Mouse (Mus musculus) 3134 (cell line): ENCODE results near the gene Cd200r3.

Experiments
- DNase-seq: peaks from one replicate; pipeline ENCODE4 v3.0.0-alpha.2; 2011; ENCODE audit warnings: low spot score; ENCODE audit not compliant: insufficient read length; ENCODE audit errors: extremely low read depth

Gene Cd200r3

DNA sequence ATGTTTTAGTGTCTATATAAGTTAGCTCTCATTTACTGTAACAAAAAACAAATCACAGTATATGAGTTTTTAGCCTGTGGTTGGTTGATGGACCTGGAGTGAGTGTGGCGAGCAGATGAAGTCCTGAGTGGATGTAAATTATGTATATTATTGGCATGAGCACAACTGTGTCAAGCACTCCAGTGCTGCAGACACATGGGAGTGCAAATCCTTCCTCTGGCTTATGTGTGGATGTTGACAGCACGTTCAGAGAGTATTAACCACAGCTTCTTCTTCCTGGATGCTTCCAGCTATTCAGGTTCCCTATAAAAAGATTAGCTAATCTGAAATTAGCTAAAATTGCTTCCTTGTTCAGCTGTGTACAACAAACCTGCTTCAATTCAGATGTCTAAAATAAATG lies 42.6 kb downstream of the Cd200r3 start:
- no peak for DNase-seq

DNA sequence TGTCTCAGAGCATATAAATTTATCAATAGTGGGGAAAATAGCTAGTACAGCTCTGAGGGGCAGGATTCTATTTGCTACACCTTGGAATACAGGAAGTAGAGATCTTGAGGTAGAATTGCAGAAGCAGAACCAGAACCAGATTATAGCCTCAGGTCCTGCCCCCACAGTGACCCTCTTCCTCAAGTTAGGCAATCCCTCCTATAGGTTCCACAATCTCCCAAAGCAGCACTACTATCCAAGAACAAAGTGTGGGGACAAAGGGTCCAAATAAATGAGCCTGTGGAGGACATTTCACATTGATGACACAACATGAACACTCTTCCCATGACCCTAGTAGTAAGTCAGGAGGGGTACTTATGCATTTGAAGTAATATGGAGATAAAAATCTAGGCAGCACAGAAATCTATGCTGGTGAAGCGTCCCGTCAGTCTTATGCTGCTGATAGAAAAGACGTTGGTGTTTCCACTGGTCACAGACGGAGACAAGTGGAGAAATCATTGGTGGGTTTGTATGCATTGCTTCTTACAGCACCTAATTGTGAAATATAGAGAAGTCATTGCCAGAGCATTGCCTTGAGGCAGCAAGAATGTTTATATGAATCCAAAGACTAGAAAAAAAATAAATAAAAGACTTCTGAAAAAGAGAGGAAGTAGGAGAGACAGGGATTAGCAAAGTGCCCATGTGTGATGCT lies 45.3 kb downstream of the Cd200r3 start:
- no peak for DNase-seq

DNA sequence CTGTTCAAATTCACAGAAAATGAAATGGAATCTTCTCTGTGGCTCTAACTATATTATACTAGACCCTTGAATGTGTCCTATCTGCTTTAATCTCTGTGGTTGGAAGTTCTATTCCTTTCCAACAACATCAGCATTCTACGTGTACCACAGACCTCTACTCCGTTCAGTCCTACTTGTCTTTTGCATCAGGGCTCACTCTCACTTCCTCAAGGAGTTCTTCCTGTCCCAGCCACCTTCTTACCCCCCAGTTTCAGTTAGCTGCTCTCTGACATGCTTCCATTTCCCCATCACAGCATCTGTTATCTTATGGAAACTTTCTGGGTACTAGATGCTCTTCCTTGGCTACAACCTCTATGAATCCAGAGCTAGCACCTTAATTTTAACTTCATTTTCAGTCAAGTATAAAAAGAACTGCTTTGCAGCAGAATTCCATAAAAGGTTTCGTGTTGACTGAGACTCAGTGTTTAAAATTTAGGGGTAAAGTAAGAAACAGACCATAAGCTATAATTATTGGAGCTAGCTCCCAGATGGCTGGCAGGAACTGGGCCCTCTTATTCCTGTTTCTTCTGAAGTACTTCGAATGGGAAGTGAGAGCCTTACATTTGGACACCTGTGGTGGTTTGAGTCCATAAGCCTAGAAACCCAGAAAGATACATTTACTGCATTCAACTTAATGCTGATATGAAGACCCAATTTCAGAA lies 50.0 kb downstream of the Cd200r3 start:
- DNase-seq: no peak

DNA sequence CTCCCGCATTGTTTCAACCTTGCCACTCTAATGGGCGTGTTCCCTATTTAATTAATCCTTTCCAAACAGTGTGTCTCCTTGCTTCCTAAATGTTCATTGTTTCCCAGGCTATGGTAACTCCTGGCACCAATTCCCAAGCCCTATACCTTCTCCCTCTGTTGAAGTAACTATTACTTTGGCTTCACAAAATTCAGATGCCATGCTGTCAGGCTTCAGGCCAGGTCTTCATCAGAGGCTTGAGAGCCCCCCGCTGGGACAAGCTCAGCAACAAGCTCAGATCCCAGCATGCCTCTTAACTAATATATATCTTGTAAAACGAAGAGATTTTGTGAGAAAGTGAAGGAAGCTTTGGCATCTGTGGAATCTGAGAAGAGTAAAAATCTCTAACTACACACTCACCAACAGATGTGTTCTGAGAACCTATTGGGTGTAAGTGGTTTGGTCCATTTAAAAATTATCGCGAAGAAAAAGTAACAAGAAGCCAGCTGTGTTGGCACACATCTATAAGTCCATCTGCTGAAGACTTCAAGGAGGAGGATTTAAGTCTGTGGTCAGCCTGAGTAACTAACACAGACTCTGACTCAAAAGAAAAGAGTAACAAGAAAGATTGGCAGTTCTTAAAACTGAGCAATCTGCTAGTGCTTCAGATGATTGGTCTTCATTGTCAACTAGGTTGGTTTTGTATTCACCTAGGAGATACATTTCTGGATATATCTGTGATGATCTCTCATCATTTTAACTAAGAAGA lies 50.9 kb downstream of the Cd200r3 start:
- no peak for DNase-seq

DNA sequence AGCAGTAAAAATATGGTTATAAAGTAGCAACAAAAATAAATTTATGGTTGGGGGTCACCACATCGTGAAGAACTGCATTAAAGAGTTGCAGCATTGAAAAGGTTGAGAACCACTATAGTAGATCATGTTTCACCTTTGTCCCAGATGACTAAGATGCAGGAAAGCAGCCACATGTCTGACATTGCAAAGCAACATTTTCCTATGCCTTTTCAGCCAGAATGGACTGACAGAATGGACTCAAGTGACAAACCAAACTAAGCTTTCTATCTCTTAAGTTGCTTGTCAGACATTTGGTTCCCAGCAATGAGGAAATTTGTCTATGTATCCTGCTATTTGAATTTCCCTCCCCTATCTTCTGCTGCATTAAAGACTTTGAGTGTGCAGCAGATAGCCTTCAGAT lies 51.6 kb downstream of the Cd200r3 start:
- DNase-seq: no peak

DNA sequence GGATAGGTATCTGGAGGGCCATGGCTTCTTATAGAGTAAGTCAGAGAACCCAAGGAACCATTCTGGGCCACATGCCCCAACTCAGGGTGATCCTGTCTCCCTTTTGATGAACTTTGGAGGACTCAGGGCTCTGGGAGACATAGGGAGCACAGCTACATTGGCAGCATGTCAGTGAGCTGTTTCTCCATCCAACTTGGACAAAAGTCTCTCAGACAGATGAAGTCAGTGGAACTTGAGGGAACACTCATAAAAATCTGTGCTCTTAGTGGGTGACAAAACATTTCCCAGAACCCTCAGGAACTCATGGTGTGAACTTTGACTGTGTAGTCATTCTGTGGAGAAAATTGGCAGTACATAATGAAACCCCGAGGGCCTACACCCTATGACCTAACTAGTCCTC lies 53.2 kb downstream of the Cd200r3 start:
- no peak for DNase-seq

DNA sequence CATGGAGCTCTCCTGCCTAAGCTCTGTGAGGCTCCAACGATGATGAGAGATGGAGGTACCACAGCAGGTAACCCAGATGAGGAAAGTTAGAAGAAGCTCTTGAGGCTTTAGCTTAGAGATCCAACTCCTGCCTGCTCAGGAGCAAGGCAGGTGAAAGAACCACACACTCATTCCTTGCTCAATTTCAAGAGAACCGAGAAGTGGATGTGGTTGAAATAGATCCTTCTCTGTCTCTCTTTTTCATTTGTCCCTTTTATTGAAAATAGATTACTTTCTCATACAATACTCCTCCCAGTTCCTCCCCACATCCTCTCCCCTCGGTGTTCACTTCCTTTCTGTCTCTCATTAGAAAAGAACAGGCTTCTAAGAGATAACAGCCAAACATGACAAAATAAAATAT lies 56.1 kb downstream of the Cd200r3 start:
- no peak for DNase-seq

DNA sequence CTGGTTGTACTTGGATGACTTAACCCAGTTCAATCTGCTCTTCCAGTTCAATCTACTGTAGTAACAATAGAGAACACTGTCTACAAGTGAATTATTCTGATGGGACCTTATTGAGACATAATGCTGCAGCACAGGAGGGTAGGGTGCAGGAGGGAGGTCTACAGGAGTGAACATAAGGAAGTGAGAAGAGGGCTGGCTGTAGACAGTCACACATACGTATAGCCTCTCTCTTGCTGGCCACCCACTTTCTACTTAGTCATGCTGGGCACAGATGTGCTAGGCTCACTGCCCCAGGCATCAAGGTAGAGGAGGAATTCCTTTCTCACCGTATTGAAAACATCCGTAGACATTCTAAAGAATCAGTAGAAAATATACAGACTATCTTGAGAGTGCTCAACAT lies 61.0 kb downstream of the Cd200r3 start:
- DNase-seq: no peak

DNA sequence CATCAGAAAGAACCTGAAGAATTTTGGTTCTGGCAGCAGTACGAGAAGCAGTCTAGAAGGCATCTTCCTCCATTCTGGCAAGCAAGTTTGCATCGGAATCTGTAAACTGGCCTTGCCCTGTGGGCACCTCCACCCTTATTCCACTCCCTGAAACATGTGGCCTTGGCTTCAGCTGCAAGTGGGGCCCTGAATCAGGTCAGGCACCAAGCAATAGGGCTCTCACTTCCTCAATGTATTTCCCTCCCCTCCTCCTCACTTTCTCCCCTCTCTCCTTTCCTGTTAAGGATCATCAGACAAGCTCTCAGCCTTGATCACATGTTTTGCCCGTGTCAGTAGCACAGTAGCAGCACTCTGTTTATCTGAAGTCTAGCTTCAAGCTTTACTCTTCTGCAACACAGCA lies 61.8 kb downstream of the Cd200r3 start:
- DNase-seq: no peak

DNA sequence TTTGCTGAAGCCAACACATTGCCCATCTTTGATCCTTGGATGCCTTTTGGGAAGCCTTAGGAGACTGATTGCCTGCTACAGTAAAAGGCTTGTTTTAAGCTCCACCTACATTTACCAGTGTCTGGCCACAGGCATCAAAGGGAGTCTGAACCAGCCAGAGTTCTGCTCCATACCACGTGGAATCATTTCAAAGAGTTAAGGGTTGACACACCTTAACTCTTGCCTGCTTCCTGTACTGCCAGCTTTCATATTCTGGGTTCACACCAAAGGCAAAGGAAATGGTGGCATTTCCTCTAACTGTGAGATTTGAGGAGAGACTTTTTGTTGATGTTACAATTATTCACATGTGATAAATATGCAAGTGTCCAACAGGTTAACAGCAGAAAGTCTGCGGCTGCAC lies 63.5 kb downstream of the Cd200r3 start:
- no peak for DNase-seq

DNA sequence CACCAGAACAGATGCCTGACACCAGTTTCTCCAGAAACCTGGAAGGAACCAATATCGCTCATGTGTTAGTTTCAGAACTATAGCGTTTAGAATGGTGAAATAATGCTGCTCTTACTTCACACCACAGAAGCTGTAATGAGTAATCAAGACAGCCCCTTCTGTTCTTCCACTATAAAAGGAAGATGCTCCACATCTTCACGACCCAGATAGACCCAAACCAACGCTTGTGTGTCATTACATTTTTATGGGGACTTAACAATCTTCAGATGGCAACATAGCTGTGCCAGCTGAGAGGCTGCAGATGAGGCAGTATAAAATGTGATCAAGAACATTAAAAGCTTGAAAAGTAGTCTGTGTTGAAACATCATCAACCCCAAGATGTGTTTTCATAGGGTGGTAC lies 64.3 kb downstream of the Cd200r3 start:
- no peak for DNase-seq

DNA sequence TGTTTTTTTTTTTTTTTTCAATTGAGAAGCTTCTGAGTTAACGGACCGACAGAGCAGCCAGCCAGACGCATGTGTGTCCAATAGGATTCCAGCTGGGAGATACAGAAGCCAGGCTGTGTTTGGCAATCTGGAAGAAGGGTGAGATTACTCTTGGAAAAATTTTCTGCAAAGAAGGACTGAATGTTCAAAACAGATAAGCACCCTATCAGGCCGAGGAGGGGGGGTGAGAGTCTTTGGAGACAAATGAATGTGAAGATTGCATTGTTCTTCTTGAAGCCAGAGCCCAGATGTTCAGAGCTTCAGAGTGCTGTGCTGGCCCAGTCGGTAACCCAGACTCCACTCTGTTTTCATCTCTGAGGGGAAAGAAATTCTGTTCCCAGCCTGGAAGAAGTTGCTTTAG lies 66.2 kb downstream of the Cd200r3 start:
- DNase-seq: no peak

DNA sequence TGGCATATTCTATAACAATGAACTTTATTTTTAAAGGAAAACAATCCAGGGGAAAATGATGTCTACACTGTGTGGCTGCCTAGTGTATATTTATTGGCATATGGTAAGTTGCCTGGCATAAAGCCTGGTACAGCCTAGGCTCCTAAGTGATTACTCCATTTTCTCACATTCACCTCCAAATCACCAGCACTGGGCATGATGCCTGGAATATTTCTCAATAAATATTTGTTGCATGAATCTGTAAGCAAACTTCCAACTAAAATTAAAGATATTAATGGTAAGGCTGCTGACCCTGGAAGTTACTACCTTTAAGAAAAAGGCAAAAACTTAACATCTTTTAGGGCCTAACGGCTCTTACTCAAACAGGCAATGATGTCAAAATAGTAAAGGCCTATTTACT lies 72.1 kb downstream of the Cd200r3 start:
- peak; percentile 50 for DNase-seq

DNA sequence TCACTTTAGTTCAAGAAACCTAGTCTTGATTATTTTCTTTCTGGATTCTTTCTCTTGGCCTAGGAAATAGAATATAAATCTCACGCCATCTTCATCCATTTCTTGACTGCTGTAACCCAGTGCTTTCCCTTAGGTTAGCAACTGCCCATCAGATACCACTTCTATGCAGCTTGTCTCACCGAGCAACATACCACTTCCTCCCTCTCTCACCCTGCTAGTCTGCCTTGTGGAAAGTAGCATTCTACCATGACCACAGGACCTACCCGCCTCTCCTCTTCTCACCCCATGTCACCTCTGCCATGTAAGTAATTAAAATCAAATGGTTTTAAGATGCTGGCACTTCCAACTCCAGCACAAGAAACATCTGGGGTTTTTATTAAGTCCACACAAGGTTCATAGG lies 73.0 kb downstream of the Cd200r3 start:
- peak; percentile 10 for DNase-seq

DNA sequence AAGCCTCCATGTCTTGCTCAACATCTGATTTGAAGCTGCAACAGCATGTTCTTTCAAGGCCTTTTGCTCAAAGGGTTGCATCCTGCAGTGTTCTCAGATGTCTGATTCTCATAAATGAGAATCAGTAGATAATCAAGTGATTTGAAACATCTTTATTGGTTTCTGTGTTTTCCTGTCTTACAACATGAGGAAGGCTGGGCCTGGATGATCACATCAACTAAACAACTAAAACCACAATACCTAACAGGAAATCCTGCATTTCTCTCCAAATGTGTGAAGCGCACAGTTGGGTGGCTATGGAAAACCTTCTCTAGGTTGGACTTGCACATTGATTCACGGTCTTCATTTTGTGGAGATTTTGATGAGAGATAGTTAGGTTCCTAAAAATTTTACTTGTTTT lies 75.4 kb downstream of the Cd200r3 start:
- DNase-seq: no peak

DNA sequence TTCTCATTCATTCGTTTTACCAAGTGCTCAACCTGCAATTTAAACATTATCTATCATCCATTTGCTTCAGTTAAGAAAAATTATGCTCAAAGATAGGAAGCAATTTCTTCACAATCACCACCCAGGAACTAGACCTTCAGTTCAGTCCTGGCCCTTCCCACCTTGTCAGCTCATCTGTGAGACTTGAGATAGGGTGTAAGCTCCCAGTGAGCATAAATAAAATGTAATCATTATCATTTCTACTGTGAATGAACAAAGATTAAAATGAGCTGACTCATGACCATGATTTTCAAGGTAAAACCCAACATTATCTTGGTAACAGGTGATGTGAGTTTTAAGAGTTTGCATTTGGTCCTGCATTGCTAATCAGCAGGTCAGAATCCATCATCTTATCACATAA lies 76.6 kb downstream of the Cd200r3 start:
- DNase-seq: no peak

DNA sequence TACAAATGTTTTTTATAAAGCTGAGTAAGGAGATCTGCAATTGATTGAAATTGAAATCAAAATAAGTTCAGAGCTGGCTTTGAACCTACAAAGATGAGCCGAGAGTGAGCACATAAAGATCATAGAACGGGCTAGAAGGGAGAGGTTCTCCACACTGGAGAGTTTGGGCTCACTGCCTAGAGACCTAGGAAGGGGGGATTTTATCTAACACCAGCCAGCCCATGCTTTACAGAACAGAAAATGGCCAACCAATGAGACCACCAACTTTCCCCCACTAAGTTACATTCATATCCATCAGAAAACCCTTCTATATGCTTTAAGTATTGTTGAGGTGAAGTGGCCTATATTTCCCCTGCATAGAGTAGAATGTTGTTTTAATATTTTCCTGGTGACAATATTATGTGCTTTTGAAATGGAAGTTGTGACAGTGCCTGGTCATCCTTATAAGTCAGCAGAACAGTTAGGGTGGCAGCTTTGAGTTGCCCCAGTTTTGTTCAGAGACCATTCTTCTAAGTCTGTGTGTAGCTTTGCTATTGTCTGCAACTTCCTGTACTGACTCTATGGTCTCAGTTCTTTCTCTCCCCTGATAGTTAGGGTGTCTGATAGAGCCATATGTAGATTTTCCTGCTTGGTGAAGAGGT lies 77.3 kb downstream of the Cd200r3 start:
- no peak for DNase-seq

DNA sequence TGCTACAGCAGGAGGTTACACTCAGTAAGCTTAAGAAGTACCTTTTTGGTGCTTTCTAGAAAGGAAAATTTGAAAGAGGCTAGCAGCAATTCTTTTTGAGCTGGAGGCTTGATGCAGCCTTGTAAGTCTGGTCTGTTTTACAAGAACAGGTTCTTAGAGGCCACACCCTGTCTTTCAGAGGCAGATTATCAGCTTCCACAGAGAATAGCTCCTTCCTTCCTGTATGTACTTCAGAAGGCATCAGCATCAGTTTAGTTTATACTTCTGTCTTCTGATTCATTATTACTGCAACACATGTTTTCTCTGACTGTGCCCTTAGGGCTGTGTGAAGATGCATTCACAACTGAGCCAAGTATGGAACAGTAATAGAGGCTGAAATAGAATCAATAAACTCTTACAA lies 78.0 kb downstream of the Cd200r3 start:
- DNase-seq: no peak

DNA sequence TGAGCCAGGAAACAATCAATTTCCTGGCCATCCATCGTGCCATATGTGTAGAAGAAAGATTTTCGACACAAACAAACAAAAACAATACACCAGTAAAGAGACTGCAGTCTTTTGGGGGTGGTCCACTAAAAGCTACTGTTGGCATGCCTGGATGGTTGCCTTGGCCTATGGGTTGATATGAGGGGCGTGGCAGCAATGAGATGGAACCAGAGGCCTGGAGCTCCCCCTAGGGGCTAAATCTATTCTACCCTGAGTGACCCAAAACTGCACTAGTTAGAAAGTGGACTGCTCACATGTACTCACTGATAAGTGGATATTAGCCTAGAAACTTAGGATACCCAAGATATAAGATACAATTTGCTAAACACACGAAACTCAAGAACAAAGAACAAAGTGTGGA lies 80.4 kb downstream of the Cd200r3 start:
- no peak for DNase-seq

DNA sequence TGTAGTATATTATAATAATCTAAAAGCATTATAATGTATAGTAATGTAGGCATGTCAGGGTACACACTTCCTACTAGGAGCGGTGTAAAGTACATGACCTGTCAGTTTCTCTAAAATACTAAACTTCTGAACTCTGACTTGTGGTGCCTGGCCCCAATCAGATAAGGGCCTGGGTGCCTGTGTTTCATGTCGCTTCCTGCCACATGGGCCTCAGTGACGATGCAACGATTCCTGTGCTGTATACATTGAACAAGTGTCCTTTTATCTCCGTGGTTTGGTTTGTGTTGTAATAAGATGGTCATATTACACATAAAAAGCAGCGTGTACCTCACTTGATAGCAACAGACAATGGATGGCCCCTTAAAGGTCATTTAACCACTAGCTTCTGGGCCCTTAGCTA lies 81.8 kb downstream of the Cd200r3 start:
- DNase-seq: no peak

DNA sequence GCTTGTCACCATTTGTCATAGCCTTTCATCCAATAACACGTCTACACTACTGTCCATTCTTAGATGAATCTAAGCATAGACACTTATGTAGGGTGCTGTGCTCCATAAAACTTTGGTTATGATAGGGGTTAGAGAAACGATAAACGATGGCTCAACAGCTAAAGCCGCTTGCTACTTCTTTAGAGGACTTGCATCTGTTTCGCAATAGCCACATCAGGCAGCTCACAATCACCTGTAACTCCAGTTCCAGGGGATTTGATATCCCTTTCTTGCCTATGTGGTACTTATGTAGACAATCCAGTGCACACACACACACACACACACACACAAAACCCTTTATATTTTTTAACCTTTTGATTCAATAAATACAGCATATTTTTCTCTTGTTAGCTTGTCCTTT lies 85.6 kb downstream of the Cd200r3 start:
- no peak for DNase-seq

DNA sequence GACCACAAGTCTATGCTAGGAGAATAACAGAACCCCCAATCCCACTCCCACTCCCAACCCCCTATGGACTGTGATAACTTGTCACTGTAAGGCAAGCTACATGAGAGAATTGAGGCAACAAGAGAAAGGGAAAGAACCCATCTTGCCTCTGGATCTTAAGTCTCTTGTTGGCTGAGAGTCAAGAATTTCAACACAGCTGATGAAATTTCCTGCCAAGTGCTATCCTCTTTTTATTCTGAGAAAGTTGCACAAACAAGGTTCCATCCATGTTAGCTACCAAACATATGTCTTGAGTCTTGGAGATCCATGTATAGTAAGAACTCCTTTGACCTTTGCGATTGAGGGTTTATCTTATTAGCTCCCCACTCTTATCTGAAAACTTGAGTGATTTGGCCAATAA lies 86.0 kb downstream of the Cd200r3 start:
- DNase-seq: no peak
